Mouse (Mus musculus) right cerebral cortex, postnatal 14 days (tissue): ENCODE data around the gene Cmtm3.
"Not testable (repeated sequence)": the region's sequence is repeated elsewhere in the genome, so short reads cannot be mapped to it uniquely, and the experiment has no call there.

Experiments
- DNase-seq: peaks from one replicate; pipeline ENCODE4 v3.0.0; 2022

The Cmtm3 gene

DNA sequence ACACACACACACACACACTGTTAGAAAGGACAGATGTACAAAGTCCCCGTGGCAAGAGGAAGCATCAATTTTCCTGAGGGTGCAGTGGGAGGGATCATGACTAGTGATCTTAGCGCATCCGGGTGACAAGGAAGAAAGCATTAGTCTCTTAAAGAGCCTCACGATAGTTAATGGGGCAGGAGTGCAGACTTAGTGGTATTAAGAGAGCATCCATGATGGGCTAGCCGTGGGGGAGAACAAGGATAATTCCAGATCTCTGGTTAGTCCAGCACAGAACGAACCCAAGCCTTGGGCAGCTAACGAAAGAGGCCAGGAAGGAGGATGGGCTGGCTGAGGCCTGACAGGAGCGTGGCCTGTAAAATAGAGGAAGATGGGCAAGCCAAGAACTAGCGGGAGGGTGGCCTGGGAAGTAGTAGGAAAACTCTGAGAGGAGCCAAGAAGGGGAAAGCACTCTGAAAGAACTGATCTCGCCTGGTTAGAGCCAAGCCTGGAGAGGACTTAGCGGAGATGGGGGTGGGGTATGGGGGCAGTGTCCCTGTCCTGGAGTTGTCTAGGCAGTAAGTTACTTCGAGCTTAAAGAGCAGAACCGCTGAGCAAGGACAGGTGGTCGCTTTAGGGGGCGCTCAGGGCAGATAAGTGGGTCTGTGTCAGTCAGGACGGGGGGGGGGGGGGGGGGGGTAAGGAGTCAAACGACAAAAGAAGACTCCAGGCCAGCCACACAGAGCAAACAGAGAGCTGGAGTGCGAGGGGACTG lies at the start of gene Cmtm3:
Cmtm3 (plus strand) TSS at position 182 of the 754 bp plus-strand sequence.
- DNase-seq, result no peak

GRCm38 (mm10) chr8:104293081-104293480 lies 46.1 kb upstream of the Cmtm3 start, which contains the start of gene Cmtm2a:
Gene Cmtm2a, minus strand, starts transcription at chr8:104293181.
- DNase-seq, result not testable (repeated sequence)

DNA sequence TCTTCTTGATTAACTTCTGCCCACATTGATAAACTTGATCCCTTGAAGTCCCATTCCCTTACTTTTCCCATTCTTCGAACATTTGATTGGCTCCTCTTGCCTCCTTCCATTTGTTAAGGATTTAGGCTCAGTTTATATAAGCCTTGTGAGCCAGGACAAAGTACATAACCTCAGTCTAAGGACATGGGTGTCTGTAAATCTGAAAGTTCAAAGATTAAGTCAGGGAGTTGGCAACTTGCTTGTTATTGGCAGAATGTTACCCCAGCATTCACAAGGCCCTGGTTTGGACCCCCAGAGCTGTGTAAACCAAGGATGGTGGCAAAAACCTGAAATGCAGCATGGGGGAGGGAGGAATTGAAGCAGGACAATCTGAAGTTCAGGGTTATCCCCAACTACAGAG lies 44.8 kb upstream of the Cmtm3 start:
- DNase-seq, result no peak

GRCm38 (mm10) chr8:104301577-104301976 lies 37.6 kb upstream of the Cmtm3 start:
- not testable (repeated sequence) for DNase-seq

- DNase-seq, result not testable (repeated sequence)
These were observed 36.7 kb upstream of the Cmtm3 start for GRCm38 (mm10) chr8:104302536-104302935.

GRCm38 (mm10) chr8:104304962-104305361 lies 34.2 kb upstream of the Cmtm3 start:
- no peak for DNase-seq

- not testable (repeated sequence) for DNase-seq
These were observed 30.9 kb upstream of the Cmtm3 start for GRCm38 (mm10) chr8:104308341-104308740.

DNA sequence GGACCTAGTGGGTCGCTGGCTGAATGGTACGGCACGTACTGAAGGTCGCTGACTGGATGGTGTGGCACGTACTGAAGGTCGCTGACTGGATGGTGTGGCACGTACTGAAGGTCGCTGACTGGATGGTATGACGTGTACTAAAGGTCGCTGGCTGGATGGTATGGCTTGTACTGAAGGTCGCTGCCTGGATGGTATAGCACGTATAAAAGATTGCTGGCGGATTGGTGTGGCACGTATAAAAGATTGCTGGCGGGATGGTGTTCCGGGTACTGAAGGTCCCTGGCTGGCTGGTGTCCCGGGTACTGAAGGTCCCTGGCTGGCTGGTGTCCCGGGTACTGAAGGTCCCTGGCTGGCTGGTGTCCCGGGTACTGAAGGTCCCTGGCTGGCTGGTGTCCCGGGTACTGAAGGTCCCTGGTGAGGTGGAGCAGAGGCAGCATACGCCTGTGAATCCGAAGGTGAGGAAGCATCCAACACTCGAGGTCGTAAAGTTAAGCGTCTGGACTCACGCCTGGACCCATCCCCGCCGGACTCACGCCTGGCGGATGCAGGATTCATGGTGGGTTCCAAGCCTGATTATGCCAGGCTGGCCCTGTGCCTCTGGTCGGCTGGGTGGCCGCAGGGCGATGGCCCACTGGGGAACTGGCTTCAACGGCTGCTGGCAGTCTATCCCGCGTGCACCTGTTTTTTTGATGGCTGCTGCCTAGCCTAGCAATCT lies 29.6 kb upstream of the Cmtm3 start, which contains the start of the genes Gm45711 and Cmtm1:
Gm45711 (minus strand) TSS at position 641 of the 715 bp plus-strand sequence.
Cmtm1 (minus strand) TSS at position 705 of the 715 bp plus-strand sequence.
- DNase-seq, result not testable (repeated sequence)

DNA sequence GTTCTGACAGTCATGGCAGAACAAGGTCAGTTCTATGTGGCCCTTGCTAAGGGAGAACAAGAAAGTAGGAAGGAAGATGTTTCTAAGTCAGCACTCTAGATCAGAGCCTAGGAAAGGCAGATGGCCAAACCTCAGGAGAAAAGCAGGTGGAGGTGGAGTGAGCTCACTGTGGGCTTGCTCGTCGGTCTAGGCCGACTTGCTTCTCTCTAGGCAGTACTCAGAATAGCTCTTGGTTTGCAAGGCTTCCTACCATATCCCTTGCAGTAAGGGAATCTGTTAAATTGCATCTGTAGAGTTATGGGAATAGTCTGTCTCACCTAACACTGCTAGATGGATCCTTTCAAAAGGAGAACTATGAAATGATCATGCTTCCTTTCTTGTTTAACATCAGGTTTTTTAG lies 27.2 kb upstream of the Cmtm3 start:
- DNase-seq, result not testable (repeated sequence)

- no peak for DNase-seq
These were observed 25.9 kb upstream of the Cmtm3 start for GRCm38 (mm10) chr8:104313311-104313710.

GRCm38 (mm10) chr8:104321267-104321666 lies 17.9 kb upstream of the Cmtm3 start, which contains the start of gene Gm11020:
Gene Gm11020, plus strand, starts transcription at chr8:104321567.
- not testable (repeated sequence) for DNase-seq

DNA sequence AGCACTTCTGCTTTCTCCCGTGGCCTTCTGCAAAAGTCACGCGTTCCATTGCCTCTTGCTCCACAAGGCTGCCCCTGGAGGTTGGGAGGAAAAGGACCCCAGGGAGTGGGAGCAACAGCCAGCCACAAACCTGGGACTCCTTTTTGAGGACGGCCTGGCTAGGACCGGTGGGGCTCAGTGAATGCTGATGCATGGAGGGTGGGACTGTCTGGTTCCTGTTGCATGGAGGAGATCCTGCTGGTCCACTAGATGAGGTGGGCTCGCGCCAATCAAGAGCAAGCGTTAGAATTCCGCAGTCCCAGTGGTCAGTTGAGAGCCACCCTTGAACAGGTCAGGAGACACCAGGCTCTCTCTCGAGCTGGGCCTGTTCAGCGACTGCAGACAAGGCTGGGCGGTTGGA lies 17.3 kb upstream of the Cmtm3 start, which contains the start of gene Cmtm2b:
Cmtm2b (plus strand) TSS at position 301 of the 400 bp plus-strand sequence.
- DNase-seq, result not testable (repeated sequence)

- no peak for DNase-seq
These were observed 6.3 kb upstream of the Cmtm3 start for GRCm38 (mm10) chr8:104332665-104333631.

DNA sequence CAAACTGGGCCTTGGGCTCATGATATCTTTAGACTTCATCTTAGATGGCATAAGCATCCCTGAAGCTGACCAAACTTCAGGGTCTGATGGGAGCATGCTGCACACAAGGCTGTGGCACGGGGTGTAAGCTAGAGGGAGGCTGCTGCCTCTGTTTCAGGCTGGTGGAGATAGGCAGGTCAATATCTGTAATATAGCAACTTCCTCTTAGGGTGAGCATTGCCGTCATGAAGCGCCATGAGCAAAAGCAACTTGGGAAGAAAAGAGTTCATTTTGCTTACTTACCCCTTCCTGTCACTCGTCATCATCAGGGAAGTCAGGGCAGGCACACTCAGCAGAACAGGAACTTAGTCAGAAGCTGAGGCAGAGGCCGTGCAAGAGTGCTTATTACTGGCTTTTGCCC lies 5.4 kb upstream of the Cmtm3 start:
- DNase-seq, result no peak

- no peak for DNase-seq
These were observed 5.0 kb upstream of the Cmtm3 start for GRCm38 (mm10) chr8:104334196-104334595.

DNA sequence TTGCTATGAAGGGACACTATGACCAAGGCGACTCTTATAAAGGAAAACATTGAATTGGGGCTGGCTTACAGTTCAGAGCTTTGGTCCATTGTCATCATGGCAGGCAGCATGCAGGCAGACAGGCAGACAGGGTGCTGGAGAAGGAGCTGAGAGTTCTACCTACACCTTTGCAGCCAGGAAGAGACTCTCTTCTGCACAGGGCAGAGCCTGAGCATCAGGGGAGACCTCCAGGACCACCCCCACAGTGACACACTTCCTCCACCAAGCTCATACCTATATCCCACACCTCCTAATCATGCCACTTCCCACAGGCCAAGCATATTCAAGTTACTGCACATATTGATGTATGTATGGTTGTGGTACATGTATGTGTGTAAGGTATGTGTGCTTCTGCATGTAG lies 2.4 kb upstream of the Cmtm3 start:
- DNase-seq, result no peak

- no peak for DNase-seq
These were observed 1.3 kb upstream of the Cmtm3 start for GRCm38 (mm10) chr8:104337890-104338289.

- no peak for DNase-seq
These were observed 698 bp downstream of the Cmtm3 start for GRCm38 (mm10) chr8:104339983-104340232.

DNA sequence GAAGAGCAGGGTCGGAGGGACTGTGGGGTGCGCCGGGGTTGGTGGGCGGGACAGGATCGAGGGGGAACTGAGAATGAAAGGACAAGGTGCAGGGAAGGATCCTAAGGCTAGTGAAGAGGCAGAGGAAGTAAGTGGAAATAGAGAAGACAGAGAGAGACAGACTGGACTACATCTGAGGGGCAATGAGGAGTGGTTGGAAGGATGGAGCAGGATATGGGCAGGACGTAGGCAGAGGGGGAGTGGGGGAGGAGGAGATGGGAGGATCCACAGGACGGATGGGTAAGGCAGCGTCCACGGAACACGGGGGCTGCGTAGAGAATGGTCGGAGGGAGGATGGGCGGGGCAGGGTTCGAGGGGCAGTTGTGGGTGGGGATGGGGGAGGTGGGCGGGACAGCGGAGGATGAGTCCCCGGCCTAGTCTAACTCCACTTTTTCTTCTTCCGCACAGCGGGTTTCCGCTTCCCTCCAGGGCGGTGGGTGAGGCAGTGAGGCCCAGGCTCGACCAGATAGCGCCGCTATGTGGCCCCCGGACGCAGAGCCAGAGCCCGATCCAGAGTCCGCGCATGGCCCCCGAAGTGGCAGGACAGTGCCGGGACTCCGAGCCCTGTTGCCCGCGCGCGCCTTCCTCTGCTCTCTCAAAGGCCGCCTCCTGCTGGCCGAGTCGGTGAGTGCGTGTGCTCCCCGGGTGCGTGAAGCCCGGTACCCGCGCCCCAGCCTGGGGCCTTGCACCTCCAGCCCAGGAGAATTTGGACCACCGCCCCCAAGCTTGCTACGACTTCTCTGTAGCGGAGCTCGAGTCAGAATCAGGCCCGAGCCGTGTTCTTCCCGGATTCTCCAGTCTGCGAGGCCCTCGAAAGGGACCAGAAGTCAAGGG lies 1.3 kb downstream of the Cmtm3 start:
- DNase-seq, result peak; percentile 74

DNA sequence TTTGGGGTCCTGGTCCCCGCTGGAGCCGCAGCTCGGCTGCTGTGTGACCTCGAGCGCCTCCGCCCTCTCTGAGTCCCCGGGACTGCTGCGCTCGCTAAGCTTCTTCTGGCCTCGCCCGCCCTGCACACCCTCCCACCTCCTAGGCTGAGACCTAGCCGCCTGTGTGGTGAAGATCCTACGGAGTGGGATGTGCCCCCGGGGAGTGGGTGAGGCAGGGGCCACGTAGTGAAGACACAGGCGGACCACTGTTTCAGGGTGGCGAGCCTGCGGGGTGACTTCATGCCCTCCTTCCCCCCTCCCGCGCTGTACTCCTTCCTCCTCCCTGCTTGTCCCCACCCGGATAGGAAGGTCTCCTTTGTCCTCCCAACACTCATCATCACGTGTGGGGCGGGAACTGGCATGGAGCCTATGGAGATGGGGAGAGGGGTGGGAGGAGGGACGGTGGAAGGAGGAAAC lies 1.9 kb downstream of the Cmtm3 start:
- peak; percentile 54 for DNase-seq

GRCm38 (mm10) chr8:104341678-104342077 lies 2.5 kb downstream of the Cmtm3 start:
- DNase-seq, result no peak

DNA sequence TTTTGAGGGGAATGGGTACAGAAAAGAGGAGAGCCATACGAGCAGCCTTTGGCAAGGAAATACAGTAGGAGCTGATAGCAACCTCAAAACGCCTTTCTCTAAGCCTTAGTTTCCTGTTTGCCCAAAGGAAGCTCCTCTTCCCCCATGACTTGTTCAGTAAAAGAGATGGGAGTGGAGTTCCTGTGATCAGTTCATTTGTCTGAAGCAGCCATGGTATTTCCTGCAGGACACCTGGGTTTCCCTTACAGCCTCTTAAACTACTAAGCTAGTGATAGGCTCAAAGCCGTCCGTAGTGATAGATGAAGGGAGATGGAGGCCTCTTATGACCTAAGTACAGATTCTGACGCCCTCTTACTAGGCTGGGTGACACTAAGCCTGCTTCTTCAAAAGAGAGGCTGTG lies 3.2 kb downstream of the Cmtm3 start:
- no peak for DNase-seq
